Mouse (Mus musculus): ENCODE data around the gene E130309D02Rik.

E130309D02Rik gene

GRCm38 (mm10) chr5:143314730-143315513, at the start of gene E130309D02Rik:
Gene E130309D02Rik, minus strand, starts transcription at chr5:143315360.
- ATAC-seq (ENCODE audit: insufficient number of reproducible peaks, low FRiP score, low TSS enrichment) = peak; percentile 54

DNA sequence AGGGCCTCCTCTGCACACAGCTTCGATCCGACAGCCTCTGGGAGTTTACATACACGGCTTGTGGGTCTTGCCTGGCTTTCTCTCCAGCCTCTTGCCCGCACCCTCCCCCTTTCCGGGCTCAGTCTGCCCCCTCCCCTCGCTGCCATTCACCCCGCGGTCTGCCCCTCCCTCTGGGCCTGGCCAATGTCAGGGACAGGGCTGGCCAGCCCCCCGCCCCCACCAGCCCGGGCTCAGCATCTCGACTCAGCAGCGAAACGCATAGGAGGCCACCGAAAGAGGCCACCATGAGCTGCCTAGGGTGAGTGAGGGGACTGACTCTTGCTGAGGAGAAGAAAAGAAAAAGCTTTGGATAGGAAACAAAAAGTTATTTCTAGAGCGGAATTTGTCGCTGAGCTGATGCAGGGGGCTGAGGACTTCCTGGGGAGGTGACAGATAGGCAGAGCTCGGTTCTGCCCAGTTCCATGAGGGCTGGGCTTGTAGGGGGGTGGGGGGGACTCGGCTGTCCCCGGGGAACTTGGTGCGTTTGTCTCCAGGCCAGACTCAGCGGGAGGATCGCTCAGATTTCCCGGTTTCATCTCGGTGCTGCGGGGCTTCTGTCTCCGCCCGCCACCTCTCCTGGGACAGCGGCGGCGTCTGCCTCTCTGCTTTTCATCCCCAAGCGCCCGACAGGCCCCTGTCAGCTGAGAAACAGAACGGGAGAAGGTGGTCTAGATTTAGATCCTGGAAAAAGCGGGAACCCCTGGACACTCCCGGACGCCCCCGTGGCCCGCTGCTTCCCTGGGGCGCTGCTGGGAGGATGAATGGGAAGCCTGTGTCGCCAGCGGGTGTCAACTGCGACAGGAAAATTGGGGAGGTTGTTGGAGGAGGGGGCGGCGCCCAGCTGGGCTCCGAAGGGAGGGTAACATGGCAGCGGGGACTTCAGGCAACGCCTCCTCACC, 48.8 kb upstream of the E130309D02Rik start:
- ATAC-seq (ENCODE audit: insufficient number of reproducible peaks, low FRiP score, low TSS enrichment) = 0 out of 2 replicates have a peak, but pooled peaks have one; percentile 31

GRCm38 (mm10) chr5:143361428-143361827, 46.3 kb upstream of the E130309D02Rik start:
- ATAC-seq (ENCODE audit: insufficient number of reproducible peaks, low FRiP score, low TSS enrichment) = no peak

DNA sequence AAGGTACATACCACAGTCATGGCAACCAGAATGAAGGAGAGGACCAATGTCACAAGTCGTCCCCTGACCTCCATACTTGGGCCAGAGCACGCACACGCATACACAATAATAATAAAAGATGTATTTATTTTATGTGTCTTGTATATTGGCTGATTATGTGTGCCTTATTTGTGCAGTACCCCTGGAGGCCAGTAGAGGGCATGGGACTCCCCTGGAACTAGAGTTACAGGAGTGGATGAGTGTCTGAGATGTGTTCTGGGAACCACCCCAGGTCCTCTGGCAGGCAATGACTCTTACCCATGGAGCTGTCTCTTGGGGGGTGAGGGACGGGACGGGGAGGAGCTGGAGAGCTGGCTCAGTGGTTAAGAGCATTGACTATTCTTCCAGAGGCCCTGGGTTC, 44.8 kb upstream of the E130309D02Rik start:
- ATAC-seq (ENCODE audit: insufficient number of reproducible peaks, low FRiP score, low TSS enrichment) = no peak

- no peak for ATAC-seq (ENCODE audit: insufficient number of reproducible peaks, low FRiP score, low TSS enrichment)
These were observed 44.1 kb upstream of the E130309D02Rik start for GRCm38 (mm10) chr5:143359263-143359662.

- ATAC-seq (ENCODE audit: insufficient number of reproducible peaks, low FRiP score, low TSS enrichment) = no peak
These were observed 42.4 kb upstream of the E130309D02Rik start for GRCm38 (mm10) chr5:143357564-143357963.

DNA sequence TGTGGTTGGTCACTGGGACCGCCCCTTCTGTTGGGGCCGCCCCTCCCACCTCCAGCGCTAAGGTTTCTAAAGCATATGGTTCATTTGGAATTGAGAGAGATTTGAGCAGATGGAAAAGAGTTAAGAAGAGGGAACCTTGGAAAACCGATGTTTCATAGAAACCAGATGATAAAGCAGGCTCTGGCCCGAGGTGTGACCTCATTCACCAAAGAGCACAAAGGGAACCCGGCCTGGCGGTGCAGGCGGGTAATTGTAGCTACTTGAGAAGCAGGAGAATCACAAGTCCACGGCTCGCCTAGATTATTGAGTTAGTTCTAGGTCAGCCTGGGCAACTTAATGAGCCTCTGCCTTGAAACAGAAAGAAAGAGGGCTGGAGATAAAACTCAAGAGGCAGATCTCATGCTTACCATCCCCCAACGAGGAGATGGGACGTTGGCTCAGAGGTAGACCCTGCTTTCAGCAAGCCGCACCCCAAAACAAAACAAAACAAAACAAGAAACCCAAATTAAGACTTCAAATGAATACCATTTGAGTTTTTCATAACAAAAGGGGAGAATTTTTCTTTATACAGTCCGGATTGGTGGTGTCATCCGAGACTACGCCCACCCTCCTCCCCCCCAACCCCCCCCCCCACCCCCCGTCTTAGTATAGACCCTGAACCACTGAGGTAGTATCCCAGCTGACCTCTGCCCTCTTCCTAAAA, 41.7 kb upstream of the E130309D02Rik start, which contains the start of gene Grid2ip:
Grid2ip (plus strand) TSS at position 653 of the 703 bp plus-strand sequence.
- no peak for ATAC-seq (ENCODE audit: insufficient number of reproducible peaks, low FRiP score, low TSS enrichment)

GRCm38 (mm10) chr5:143356017-143356416, 40.9 kb upstream of the E130309D02Rik start:
- no peak for ATAC-seq (ENCODE audit: insufficient number of reproducible peaks, low FRiP score, low TSS enrichment)

DNA sequence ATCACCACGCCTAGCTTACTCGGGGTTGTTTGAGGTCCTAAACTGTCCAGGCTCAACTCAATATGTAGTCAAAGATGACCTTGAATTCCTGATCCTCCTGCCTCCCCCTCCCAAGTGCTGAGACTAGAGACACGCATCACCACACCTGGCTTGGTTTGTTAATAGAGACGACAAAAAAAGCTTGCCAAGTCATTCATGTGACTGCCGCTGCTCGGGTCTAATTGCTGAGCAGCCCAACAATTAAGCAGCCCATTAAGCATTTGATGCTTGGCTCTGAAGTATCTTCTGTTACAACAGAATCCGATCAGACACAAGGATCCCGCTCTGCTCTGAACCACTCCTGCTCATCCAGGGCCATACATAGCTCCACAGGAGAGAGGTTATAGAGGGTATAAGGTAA, 31.2 kb upstream of the E130309D02Rik start:
- no peak for ATAC-seq (ENCODE audit: insufficient number of reproducible peaks, low FRiP score, low TSS enrichment)

DNA sequence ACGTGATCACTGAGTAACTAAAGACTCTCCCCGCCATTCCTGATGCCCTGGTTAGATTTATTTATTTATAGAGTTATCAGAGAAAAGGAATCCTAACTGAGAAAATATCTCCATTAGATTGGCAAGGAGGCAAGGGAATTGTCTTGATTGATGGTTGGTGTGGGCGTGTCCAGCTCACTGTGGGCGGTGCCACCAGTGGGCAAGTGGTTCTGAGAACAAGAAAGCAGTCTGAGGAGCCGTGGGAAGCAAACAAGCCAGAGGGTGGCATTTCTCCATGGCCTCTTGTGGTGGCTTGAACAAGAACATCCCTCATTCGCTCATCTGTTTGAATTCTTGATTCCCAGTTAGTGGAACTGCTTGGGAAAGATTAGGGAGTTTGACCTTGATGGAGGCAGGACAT, 24.4 kb upstream of the E130309D02Rik start:
- ATAC-seq (ENCODE audit: insufficient number of reproducible peaks, low FRiP score, low TSS enrichment) = no peak

DNA sequence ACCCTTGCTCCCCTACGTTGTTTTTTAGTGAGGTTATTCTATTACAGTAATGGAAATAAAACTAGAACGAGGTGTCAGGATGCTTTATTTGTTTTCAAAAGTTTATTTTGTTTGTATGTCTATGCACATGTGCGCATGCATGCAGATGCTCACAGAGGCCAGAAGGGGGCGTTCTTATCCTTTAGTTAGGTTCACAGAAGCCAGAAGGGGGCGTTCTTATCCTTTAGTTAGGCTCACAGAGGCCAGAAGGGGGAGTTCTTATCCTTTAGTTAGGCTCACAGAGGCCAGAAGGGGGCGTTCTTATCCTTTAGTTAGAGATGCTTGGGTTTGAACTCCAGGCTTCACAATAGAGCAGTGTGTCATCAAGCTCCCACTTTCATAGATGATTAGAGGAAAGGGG, 21.4 kb upstream of the E130309D02Rik start:
- ATAC-seq (ENCODE audit: insufficient number of reproducible peaks, low FRiP score, low TSS enrichment) = no peak

DNA sequence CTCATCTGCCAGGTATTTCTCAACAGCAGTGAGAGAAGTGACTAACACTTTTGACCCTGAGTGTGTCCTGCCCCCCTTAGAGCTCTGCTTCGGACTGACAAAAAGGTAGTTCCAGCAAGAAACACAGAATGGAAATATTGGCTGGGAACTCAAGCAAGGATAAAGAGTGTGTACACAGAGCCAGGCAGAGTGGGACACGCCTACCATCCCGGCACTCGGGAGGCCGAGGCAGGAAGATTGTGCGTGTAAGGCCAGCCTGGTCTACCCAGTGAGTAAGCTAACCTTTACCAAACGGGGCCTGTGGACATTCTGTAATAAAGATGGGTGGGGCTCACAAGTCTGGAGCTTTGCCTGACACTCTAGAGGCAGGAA, 19.9 kb upstream of the E130309D02Rik start:
- ATAC-seq (ENCODE audit: insufficient number of reproducible peaks, low FRiP score, low TSS enrichment) = no peak

GRCm38 (mm10) chr5:143334418-143335088, 19.4 kb upstream of the E130309D02Rik start:
- ATAC-seq (ENCODE audit: insufficient number of reproducible peaks, low FRiP score, low TSS enrichment) = no peak

DNA sequence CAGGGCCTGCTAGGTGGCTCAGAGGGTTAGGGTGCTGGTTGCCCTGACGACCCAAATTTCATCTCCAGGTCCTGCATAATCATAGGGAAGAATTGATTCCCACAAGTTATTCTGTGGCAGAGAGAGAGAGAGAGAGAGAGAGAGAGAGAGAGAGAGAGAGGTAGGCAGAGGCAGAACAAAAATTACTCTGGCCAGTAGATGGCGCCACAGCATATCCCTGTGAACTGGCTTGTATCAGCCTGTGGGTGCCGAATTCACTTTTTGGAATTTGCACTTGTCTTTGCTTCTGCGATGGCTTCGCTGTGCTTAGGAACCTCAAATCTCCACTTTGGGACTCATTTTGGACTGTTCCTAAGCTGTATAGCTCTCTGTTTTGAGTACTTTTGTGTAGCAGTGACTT, 18.7 kb upstream of the E130309D02Rik start:
- ATAC-seq (ENCODE audit: insufficient number of reproducible peaks, low FRiP score, low TSS enrichment) = no peak

- peak; percentile 53; the same call in 1 of the 2 replicates for ATAC-seq (ENCODE audit: insufficient number of reproducible peaks, low FRiP score, low TSS enrichment)
These were observed 13.7 kb upstream of the E130309D02Rik start, which contains the start of gene Zdhhc4 for GRCm38 (mm10) chr5:143328690-143329495. Gene Zdhhc4, minus strand, starts transcription at chr5:143329256.

DNA sequence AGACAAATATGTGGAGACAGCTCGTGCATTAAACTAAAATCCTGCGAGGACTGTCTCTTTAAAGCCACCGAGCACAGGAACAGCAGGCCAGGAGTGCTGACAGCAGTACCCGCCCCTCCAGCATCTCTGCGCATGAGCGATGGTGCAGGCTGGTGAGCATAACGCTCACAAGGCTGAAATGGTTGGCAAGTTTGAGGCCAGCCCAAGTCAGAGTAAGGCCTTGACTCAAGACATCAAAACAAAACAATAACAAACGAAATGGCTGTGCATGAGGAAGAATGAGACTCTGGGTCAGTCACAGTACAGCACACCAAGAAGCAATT, 2.1 kb upstream of the E130309D02Rik start:
- no peak for ATAC-seq (ENCODE audit: insufficient number of reproducible peaks, low FRiP score, low TSS enrichment)

- ATAC-seq (ENCODE audit: insufficient number of reproducible peaks, low FRiP score, low TSS enrichment) = no peak
These were observed 1.6 kb upstream of the E130309D02Rik start for GRCm38 (mm10) chr5:143316605-143317287.

- no peak; the same call in 1 of the 2 replicates for ATAC-seq (ENCODE audit: insufficient number of reproducible peaks, low FRiP score, low TSS enrichment)
These were observed 341 bp upstream of the E130309D02Rik start for GRCm38 (mm10) chr5:143315514-143315888.

Data from cerebellum, adult (tissue).